Mouse (Mus musculus): ENCODE results near the gene Ltb4r2. TPM values are rescaled to one million over a fixed set of nuclear protein-coding genes. Genes with fewer than 3 reads are reported as not detected.

Gene Ltb4r2
- polyA plus RNA-seq, 1 experiment from 2014 or later = 0.65 TPM

GRCm38 (mm10) chr14:55787731-55788130 lies 26.5 kb downstream of the Ltb4r2 start:
- H3K4me1 ChIP-seq (replicated peaks; ENCODE audit: control insufficient read depth, insufficient read depth, low read length) = peaks cover 10% of the 10 kb centered on the region
- H3K4me2 ChIP-seq (ENCODE audit: low read length) = peak overlapping the region; percentile 89
- DNase-seq (ENCODE audit: low spot score) = no peak
- peak overlapping the region; percentile 54 for H3K4me3 ChIP-seq (ENCODE audit: low read depth, low read length)
- no peaks in the 10 kb centered on the region for H3K36me3 ChIP-seq (ENCODE audit: control insufficient read depth, insufficient read depth, low read length)
- H3K9ac ChIP-seq (ENCODE audit: low read length) = peak overlapping the region; percentile 53
- H3K27me3 ChIP-seq (replicated peaks; ENCODE audit: control insufficient read depth, insufficient read depth, low read length) = peaks cover 25% of the 10 kb centered on the region
- H3K27ac ChIP-seq (ENCODE audit: low read depth) = no peak overlapping the region
- ATAC-seq (replicated peaks; ENCODE audit: low FRiP score, low TSS enrichment, low read depth) = no peak
- H3K9me3 ChIP-seq (ENCODE audit: control insufficient read depth, low read length) = no peaks in the 10 kb centered on the region
- WGBS = 42% methylated on average over 11 of the region's 11 CpGs

DNA sequence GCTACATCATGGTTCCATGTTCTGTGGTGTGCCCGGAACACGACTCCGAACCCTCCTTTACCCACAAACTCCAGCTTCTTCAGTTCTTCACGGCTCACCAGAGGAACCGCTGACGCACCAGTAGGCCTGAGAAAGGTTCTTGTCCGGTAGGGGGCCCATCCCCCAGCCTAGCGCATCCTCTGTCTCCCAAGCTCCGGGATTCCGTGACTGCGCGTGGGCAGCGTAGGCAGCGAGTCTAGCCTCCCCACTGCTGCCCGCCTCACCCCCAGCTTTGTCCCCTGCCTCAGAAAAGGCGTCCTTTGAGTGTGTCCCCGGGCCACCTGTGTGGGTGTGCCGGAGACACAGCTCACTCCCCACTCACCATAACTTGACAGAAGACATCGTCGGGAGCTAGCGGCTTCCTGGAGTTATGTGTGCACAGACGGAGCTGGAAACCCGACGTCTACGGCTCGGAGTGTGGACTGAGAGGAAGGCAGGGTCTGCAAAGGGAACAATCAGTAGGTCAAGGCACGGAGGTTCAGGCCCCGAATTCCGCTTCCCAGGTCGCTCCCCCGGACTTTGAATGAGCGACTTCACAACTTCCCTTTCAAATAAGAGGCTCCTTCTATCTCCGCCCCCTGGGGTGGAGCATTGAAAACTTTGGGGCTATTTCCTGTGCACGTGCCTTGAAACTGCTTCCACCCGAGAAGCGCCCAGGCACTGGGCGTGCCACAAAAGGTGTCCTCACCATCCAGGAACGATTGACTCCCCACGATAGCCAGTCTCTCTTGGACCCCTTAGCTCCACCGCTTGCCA lies 27.2 kb downstream of the Ltb4r2 start, which contains the start of gene Ripk3:
Ripk3 (minus strand) TSS at position 610 of the 795 bp plus-strand sequence.
- H3K9me3 ChIP-seq (ENCODE audit: control insufficient read depth, low read length) = no peaks in the 10 kb centered on the region
- DNase-seq (ENCODE audit: low spot score) = peak; percentile 75
- H3K4me2 ChIP-seq (ENCODE audit: low read length) = peak within 1 kb of the TSS; percentile 89
- peaks cover 25% of the 10 kb centered on the region for H3K27me3 ChIP-seq (replicated peaks; ENCODE audit: control insufficient read depth, insufficient read depth, low read length)
- WGBS = 4% methylated on average over 40 of the region's 40 CpGs
- no peak within 1 kb of the TSS for H3K27ac ChIP-seq (ENCODE audit: low read depth)
- H3K9ac ChIP-seq (ENCODE audit: low read length) = peak within 1 kb of the TSS; percentile 53
- peak; percentile 44; the same call in 1 of the 2 replicates for ATAC-seq (replicated peaks; ENCODE audit: low FRiP score, low TSS enrichment, low read depth)
- peaks cover 7% of the 10 kb centered on the region for H3K4me1 ChIP-seq (replicated peaks; ENCODE audit: control insufficient read depth, insufficient read depth, low read length)
- H3K4me3 ChIP-seq (ENCODE audit: low read depth, low read length) = peak within 1 kb of the TSS; percentile 54
- no peaks in the 10 kb centered on the region for H3K36me3 ChIP-seq (ENCODE audit: control insufficient read depth, insufficient read depth, low read length)

- DNase-seq (ENCODE audit: low spot score) (no peak), ATAC-seq (replicated peaks; ENCODE audit: low FRiP score, low TSS enrichment, low read depth) (no peak)
- H3K36me3 ChIP-seq (ENCODE audit: control insufficient read depth, insufficient read depth, low read length) = no peaks in the 10 kb centered on the region
- 61% methylated on average over 2 of the region's 2 CpGs for WGBS
- no peaks in the 10 kb centered on the region for H3K27me3 ChIP-seq (replicated peaks; ENCODE audit: control insufficient read depth, insufficient read depth, low read length)
- H3K4me1 ChIP-seq (replicated peaks; ENCODE audit: control insufficient read depth, insufficient read depth, low read length) = peaks cover 4% of the 10 kb centered on the region; the same call in 1 of the 2 replicates
- H3K9me3 ChIP-seq (ENCODE audit: control insufficient read depth, low read length) = no peaks in the 10 kb centered on the region
- no peak overlapping the region for H3K4me2 ChIP-seq (ENCODE audit: low read length)
- no peak overlapping the region for H3K4me3 ChIP-seq (ENCODE audit: low read depth, low read length)
- H3K27ac ChIP-seq (ENCODE audit: low read depth) = no peak overlapping the region
- H3K9ac ChIP-seq (ENCODE audit: low read length) = no peak overlapping the region
Observed at GRCm38 (mm10) chr14:55793461-55793860, 32.2 kb downstream of the Ltb4r2 start.

- H3K4me3 ChIP-seq (ENCODE audit: low read depth, low read length) = no peak overlapping the region
- H3K27ac ChIP-seq (ENCODE audit: low read depth) = no peak overlapping the region
- H3K4me1 ChIP-seq (replicated peaks; ENCODE audit: control insufficient read depth, insufficient read depth, low read length) = peaks cover 4% of the 10 kb centered on the region; the same call in 1 of the 2 replicates
- no peaks in the 10 kb centered on the region for H3K36me3 ChIP-seq (ENCODE audit: control insufficient read depth, insufficient read depth, low read length)
- no peak for DNase-seq (ENCODE audit: low spot score)
- H3K9me3 ChIP-seq (ENCODE audit: control insufficient read depth, low read length) = no peaks in the 10 kb centered on the region
- 67% methylated on average over 2 of the region's 2 CpGs for WGBS
- no peaks in the 10 kb centered on the region for H3K27me3 ChIP-seq (replicated peaks; ENCODE audit: control insufficient read depth, insufficient read depth, low read length)
- H3K9ac ChIP-seq (ENCODE audit: low read length) = no peak overlapping the region
- ATAC-seq (replicated peaks; ENCODE audit: low FRiP score, low TSS enrichment, low read depth) = no peak
- H3K4me2 ChIP-seq (ENCODE audit: low read length) = no peak overlapping the region
Observed at GRCm38 (mm10) chr14:55793946-55794345, 32.7 kb downstream of the Ltb4r2 start.

GRCm38 (mm10) chr14:55795380-55796163 lies 34.3 kb downstream of the Ltb4r2 start:
- Histone ChIP-seq H3K27me3 (replicated peaks; ENCODE audit: control insufficient read depth, insufficient read depth, low read length) (no peaks in the 10 kb centered on the region), H3K36me3 (ENCODE audit: control insufficient read depth, insufficient read depth, low read length) (no peaks in the 10 kb centered on the region), H3K4me1 (replicated peaks; ENCODE audit: control insufficient read depth, insufficient read depth, low read length) (peaks cover 4% of the 10 kb centered on the region; the same call in 1 of the 2 replicates), H3K27ac (ENCODE audit: low read depth) (peak overlapping the region; percentile 36; the same call in 1 of the 2 replicates), H3K9ac (ENCODE audit: low read length) (no peak overlapping the region), H3K4me2 (ENCODE audit: low read length) (no peak overlapping the region), H3K4me3 (ENCODE audit: low read depth, low read length) (no peak overlapping the region), H3K9me3 (ENCODE audit: control insufficient read depth, low read length) (no peaks in the 10 kb centered on the region)
- no peak for DNase-seq (ENCODE audit: low spot score)
- WGBS = 76% methylated on average over 15 of the region's 15 CpGs
- ATAC-seq (replicated peaks; ENCODE audit: low FRiP score, low TSS enrichment, low read depth) = peak; percentile 84

Other genes with a start within 250 kb of the Ltb4r2 start
- gene Nrl, start 236.4 kb upstream of the Ltb4r2 start, polyA plus RNA-seq (2014; fragmentation: Nextera tagmentation; extraction: Ambion mirVana) = not detected in 2 replicates
- gene Pck2, start 221.2 kb upstream of the Ltb4r2 start, polyA plus RNA-seq (2014; fragmentation: Nextera tagmentation; extraction: Ambion mirVana) = 42.8 and 47.4 TPM in 2 replicates
- 70.9 and 71.5 TPM in 2 replicates for gene Dcaf11, start 201.4 kb upstream of the Ltb4r2 start, polyA plus RNA-seq (2014; fragmentation: Nextera tagmentation; extraction: Ambion mirVana)
- gene A730061H03Rik, start 201.0 kb upstream of the Ltb4r2 start, polyA plus RNA-seq (2014; fragmentation: Nextera tagmentation; extraction: Ambion mirVana) = 0.64 and 0.81 TPM in 2 replicates
- gene Fitm1, start 185.8 kb upstream of the Ltb4r2 start, polyA plus RNA-seq (2014; fragmentation: Nextera tagmentation; extraction: Ambion mirVana) = 0.19 and 0.43 TPM in 2 replicates
- 200 TPM in 2 replicates for gene Psme1, start 183.3 kb upstream of the Ltb4r2 start, polyA plus RNA-seq (2014; fragmentation: Nextera tagmentation; extraction: Ambion mirVana)
- 6.3 and 7.0 TPM in 2 replicates for gene Emc9, start 176.1 kb upstream of the Ltb4r2 start, polyA plus RNA-seq (2014; fragmentation: Nextera tagmentation; extraction: Ambion mirVana)
- 331 and 332 TPM in 2 replicates for gene Psme2, start 170.3 kb upstream of the Ltb4r2 start, polyA plus RNA-seq (2014; fragmentation: Nextera tagmentation; extraction: Ambion mirVana)
- 15.9 and 20.1 TPM in 2 replicates for gene Rnf31, start 169.7 kb upstream of the Ltb4r2 start, polyA plus RNA-seq (2014; fragmentation: Nextera tagmentation; extraction: Ambion mirVana)
- gene Irf9, start 157.9 kb upstream of the Ltb4r2 start, polyA plus RNA-seq (2014; fragmentation: Nextera tagmentation; extraction: Ambion mirVana) = 8.9 and 9.1 TPM in 2 replicates
- 6.2 and 8.1 TPM in 2 replicates for gene Rec8, start 143.4 kb upstream of the Ltb4r2 start, polyA plus RNA-seq (2014; fragmentation: Nextera tagmentation; extraction: Ambion mirVana)
- gene Ipo4, start 125.5 kb upstream of the Ltb4r2 start, polyA plus RNA-seq (2014; fragmentation: Nextera tagmentation; extraction: Ambion mirVana) = 93.6 and 95.7 TPM in 2 replicates
- 1.6 and 1.9 TPM in 2 replicates for gene Gm49378, start 123.5 kb upstream of the Ltb4r2 start, polyA plus RNA-seq (2014; fragmentation: Nextera tagmentation; extraction: Ambion mirVana)
- 112 and 114 TPM in 2 replicates for gene Tm9sf1, start 117.6 kb upstream of the Ltb4r2 start, polyA plus RNA-seq (2014; fragmentation: Nextera tagmentation; extraction: Ambion mirVana)
- 1.7 and 1.9 TPM in 2 replicates for gene Tssk4, start 111.2 kb upstream of the Ltb4r2 start, polyA plus RNA-seq (2014; fragmentation: Nextera tagmentation; extraction: Ambion mirVana)
- 53.8 and 58.9 TPM in 2 replicates for gene Mdp1, start 100.9 kb upstream of the Ltb4r2 start, polyA plus RNA-seq (2014; fragmentation: Nextera tagmentation; extraction: Ambion mirVana)
- gene Gmpr2, start 89.5 kb upstream of the Ltb4r2 start, polyA plus RNA-seq (2014; fragmentation: Nextera tagmentation; extraction: Ambion mirVana) = 53.5 and 62.5 TPM in 2 replicates
- gene Nedd8, start 89.3 kb upstream of the Ltb4r2 start, polyA plus RNA-seq (2014; fragmentation: Nextera tagmentation; extraction: Ambion mirVana) = 547 and 563 TPM in 2 replicates
- 46.4 and 49.1 TPM in 2 replicates for gene Tinf2, start 79.6 kb upstream of the Ltb4r2 start, polyA plus RNA-seq (2014; fragmentation: Nextera tagmentation; extraction: Ambion mirVana)
- 1.3 and 1.6 TPM in 2 replicates for gene Tgm1, start 47.5 kb upstream of the Ltb4r2 start, polyA plus RNA-seq (2014; fragmentation: Nextera tagmentation; extraction: Ambion mirVana)
- gene Rabggta, start 39.2 kb upstream of the Ltb4r2 start, polyA plus RNA-seq (2014; fragmentation: Nextera tagmentation; extraction: Ambion mirVana) = 29.7 and 32.7 TPM in 2 replicates
- gene Dhrs1, start 15.7 kb upstream of the Ltb4r2 start, polyA plus RNA-seq (2014; fragmentation: Nextera tagmentation; extraction: Ambion mirVana) = 81.9 and 84.3 TPM in 2 replicates
- gene Nop9, start 15.7 kb upstream of the Ltb4r2 start, polyA plus RNA-seq (2014; fragmentation: Nextera tagmentation; extraction: Ambion mirVana) = 42.8 and 45.0 TPM in 2 replicates
- 5.4 and 8.1 TPM in 2 replicates for gene Cideb, start 3.0 kb upstream of the Ltb4r2 start, polyA plus RNA-seq (2014; fragmentation: Nextera tagmentation; extraction: Ambion mirVana)
- gene Ltb4r1, start 4.5 kb downstream of the Ltb4r2 start, polyA plus RNA-seq (2014; fragmentation: Nextera tagmentation; extraction: Ambion mirVana) = 0.30 and 0.38 TPM in 2 replicates
- 5.8 and 7.2 TPM in 2 replicates for gene Adcy4, start 22.7 kb downstream of the Ltb4r2 start, polyA plus RNA-seq (2014; fragmentation: Nextera tagmentation; extraction: Ambion mirVana)
- gene Ripk3, start 27.4 kb downstream of the Ltb4r2 start, polyA plus RNA-seq (2014; fragmentation: Nextera tagmentation; extraction: Ambion mirVana) = 48.5 and 51.7 TPM in 2 replicates
- gene Nfatc4, start 61.7 kb downstream of the Ltb4r2 start, polyA plus RNA-seq (2014; fragmentation: Nextera tagmentation; extraction: Ambion mirVana) = 34.3 and 37.4 TPM in 2 replicates
- 15.9 and 18.6 TPM in 2 replicates for gene Nynrin, start 92.6 kb downstream of the Ltb4r2 start, polyA plus RNA-seq (2014; fragmentation: Nextera tagmentation; extraction: Ambion mirVana)
- 0.18 and 0.23 TPM in 2 replicates for gene Cbln3, start 123.0 kb downstream of the Ltb4r2 start, polyA plus RNA-seq (2014; fragmentation: Nextera tagmentation; extraction: Ambion mirVana)
- gene Khnyn, start 123.5 kb downstream of the Ltb4r2 start, polyA plus RNA-seq (2014; fragmentation: Nextera tagmentation; extraction: Ambion mirVana) = 10.4 and 11.2 TPM in 2 replicates
- gene Sdr39u1, start 138.9 kb downstream of the Ltb4r2 start, polyA plus RNA-seq (2014; fragmentation: Nextera tagmentation; extraction: Ambion mirVana) = 66.2 and 70.4 TPM in 2 replicates
- gene Cma1, start 183.2 kb downstream of the Ltb4r2 start, polyA plus RNA-seq (2014; fragmentation: Nextera tagmentation; extraction: Ambion mirVana) = 0.95 and 1.1 TPM in 2 replicates
- not detected in 2 replicates for gene Cma2, start 189.6 kb downstream of the Ltb4r2 start, polyA plus RNA-seq (2014; fragmentation: Nextera tagmentation; extraction: Ambion mirVana)

Data from intestine, embryonic 14.5 days (tissue).